Mouse (Mus musculus) midbrain, postnatal 0 days (tissue): ENCODE results near the gene Pgrmc1. TPM values are rescaled to one million over a fixed set of nuclear protein-coding genes. Genes with fewer than 3 reads are reported as not detected.
A peak's percentile ranks its signal among the peaks of the same experiment; 100 is the strongest.

Experiments used
- ATAC-seq: fragments of 200-750 bp; cut with Nextera tagmentation; 2 replicates; pipeline ENCODE4 v1.8.0; 2017; ENCODE audit warnings: moderate number of reproducible peaks, mild to moderate bottlenecking, moderate TSS enrichment, moderate library complexity; ENCODE audit not compliant: low FRiP score
- DNase-seq: peaks from one replicate; pipeline ENCODE4 v3.0.0-alpha.2; 2015; ENCODE audit warnings: low spot score
- H3K27ac ChIP-seq: fragments of 300-500 bp; sonication (generic); 2 replicates; pipeline ENCODE4 v1.5.1; 2014; ENCODE audit warnings: low read depth, mild to moderate bottlenecking, low read length, mixed read lengths
- H3K27me3 ChIP-seq: fragments of 300-500 bp; sonication (generic); 2 replicates; pipeline ENCODE4 v1.6.1; 2014; ENCODE audit warnings: low read length, control low read depth, mixed read lengths; ENCODE audit not compliant: insufficient read depth
- H3K36me3 ChIP-seq: fragments of 300-500 bp; sonication (generic); 2 replicates; pipeline ENCODE4 v1.6.1; 2014; ENCODE audit warnings: low read length, control low read depth, mixed read lengths; ENCODE audit not compliant: insufficient read depth
- H3K4me1 ChIP-seq: fragments of 300-500 bp; sonication (generic); 2 replicates; pipeline ENCODE4 v1.6.1; 2014; ENCODE audit warnings: mild to moderate bottlenecking, control low read depth, antibody characterized with exemption, low read length, mixed read lengths; ENCODE audit not compliant: insufficient read depth
- H3K4me2 ChIP-seq: fragments of 300-500 bp; sonication (generic); 2 replicates; pipeline ENCODE4 v1.6.1; 2014; ENCODE audit warnings: low read depth, mild to moderate bottlenecking, low read length, mixed read lengths; ENCODE audit not compliant: poor library complexity, severe bottlenecking
- H3K4me3 ChIP-seq: fragments of 300-500 bp; sonication (generic); 2 replicates; pipeline ENCODE4 v1.5.1; 2014; ENCODE audit warnings: low read depth, mild to moderate bottlenecking, low read length, moderate library complexity
- H3K9ac ChIP-seq: fragments of 300-500 bp; sonication (generic); replicated peaks from 2 replicates; pipeline ENCODE4 v1.6.1; 2014; ENCODE audit warnings: mild to moderate bottlenecking, low read length, moderate library complexity, mixed read lengths; ENCODE audit not compliant: poor library complexity, severe bottlenecking
- H3K9me3 ChIP-seq: fragments of 300-500 bp; sonication (generic); 2 replicates; pipeline ENCODE4 v1.6.1; 2016; ENCODE audit warnings: low read length, control low read depth
- CTCF ChIP-seq: IDR thresholded peaks from 2 replicates; pipeline ENCODE4 v1.5.1; 2016; ENCODE audit warnings: antibody characterized with exemption, mild to moderate bottlenecking
- WGBS: fragments of 180-500 bp; shearing (Covaris S2); extraction: QIAGEN DNeasy Blood & Tissue Kit; methylation state at CpG from one replicate; pipeline ENCODE4 v1.1.7; 2014; 5-methylcytosine and 5-hydroxymethylcytosine counted together
- polyA plus RNA-seq: library from polyadenylated mRNA; unstranded; fragments of >200 nt; fragmentation: Nextera tagmentation; extraction: Ambion mirVana; gene quantifications from 2 replicates; pipeline ENCODE4 v1.2.1, GENCODE M21; 2015
- total RNA-seq: library from RNA; depleted of rRNA; stranded (reverse); fragments of >200 nt; gene quantifications from 2 replicates; pipeline ENCODE4 v1.2.3, GENCODE M21; 2014; rRNA removed

Gene Pgrmc1
- total and polyA plus RNA-seq, 2 experiments from 2014 or later = 534 to 773 TPM

DNA sequence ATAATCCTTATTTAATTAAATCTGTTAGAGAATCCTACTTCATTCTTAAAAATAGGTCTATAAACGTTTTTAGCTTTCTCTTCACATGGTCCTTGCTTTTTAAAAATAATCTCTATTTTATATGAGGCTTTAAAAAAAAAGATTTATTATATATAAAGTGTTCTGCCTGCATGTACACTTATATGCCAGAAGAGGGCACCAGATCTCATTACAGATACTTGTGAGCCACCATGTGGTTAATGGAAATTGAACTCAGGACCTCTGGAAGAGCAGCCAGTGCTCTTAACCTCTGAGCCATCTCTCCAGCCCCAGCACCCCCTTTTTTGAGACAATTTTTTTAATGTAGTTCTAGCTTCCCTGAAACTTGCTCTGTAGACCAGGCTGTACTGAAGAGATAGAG, 32.8 kb downstream of the Pgrmc1 start:
- DNase-seq (no peak), ATAC-seq (no peak)
- TF ChIP-seq CTCF = peak; percentile 66
- Histone ChIP-seq H3K9me3 (no peaks in the 10 kb centered on the region), H3K4me1 (no peaks in the 10 kb centered on the region), H3K27ac (no peak overlapping the region), H3K36me3 (no peaks in the 10 kb centered on the region), H3K4me3 (no peak overlapping the region), H3K4me2 (no peak overlapping the region), H3K27me3 (no peaks in the 10 kb centered on the region), H3K9ac (no peak overlapping the region)
- 4% methylated on average over 1 of the region's 1 CpGs for WGBS

DNA sequence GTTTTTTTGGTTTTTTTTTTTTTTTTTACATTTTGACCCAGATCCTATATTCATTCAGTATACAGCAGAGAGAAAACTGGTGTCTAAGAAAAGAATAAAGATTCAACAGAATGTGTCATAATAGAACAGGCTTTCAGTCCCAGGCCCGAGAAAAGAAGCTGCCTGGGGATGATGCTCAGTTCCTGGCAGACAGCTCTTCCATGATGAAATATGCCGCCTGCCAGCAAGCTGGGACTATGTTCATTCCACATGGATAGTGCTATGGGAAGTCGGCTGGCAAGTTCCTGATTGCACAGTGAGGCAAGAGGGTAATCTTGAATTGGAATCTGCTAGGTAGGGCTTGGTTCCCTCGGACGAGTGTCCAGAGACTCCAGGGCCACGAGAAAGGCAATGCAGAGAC, 42.0 kb downstream of the Pgrmc1 start:
- 79% methylated on average over 6 of the region's 6 CpGs for WGBS
- no peak for TF ChIP-seq CTCF
- Histone ChIP-seq H3K9me3 (no peaks in the 10 kb centered on the region), H3K36me3 (no peaks in the 10 kb centered on the region), H3K27me3 (no peaks in the 10 kb centered on the region), H3K4me1 (no peaks in the 10 kb centered on the region), H3K27ac (no peak overlapping the region), H3K4me3 (no peak overlapping the region), H3K4me2 (no peak overlapping the region), H3K9ac (no peak overlapping the region)
- DNase-seq (peak; percentile 11), ATAC-seq (no peak)

DNA sequence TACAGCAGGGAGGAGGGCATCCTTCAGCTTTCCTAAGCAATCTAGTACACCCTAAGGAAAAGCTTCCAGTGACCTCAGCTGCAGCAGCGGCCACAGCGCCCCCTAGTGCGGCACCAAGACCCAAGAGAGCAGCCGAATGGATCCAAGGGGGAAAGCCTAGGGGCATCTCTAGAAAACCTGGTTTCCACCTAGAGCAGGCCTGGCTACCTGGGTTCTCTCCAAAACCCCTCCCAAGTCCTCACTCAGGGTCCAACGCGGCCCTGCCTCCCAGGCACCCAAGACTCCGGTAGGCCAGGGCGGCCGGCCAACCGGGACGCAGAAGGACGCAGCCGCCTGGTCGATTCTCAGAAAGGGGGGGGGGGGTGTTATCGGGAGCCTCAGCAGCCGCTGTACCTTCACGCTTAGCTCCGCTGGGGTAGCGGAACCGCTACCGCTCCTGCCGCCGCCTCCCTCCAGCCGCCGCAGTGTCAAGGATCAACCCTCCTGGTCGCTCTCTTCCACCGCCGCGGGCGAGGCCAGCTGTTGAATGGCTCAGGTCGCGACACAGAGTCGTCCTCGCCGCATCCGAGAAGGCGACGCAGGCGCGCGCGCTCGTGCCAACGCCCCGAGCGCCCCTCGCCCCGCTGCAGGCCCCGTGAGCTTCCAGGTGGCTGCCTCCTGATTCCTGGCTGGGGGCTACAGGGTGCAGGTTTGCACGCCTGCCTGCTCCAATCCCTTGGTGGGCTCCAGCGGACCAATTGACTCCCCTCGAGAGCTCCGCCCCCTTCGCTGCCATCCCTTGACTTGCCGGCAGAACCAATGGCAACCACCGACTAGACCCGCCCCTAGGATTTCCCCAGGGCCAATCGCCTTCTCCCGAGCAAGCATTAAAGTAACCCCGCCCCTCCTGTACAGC, 46.9 kb downstream of the Pgrmc1 start, which contains the start of gene Akap17b:
Akap17b (minus strand) TSS at position 739 of the 895 bp plus-strand sequence.
- DNase-seq = peak; percentile 93
- peak; percentile 76 for TF ChIP-seq CTCF
- Histone ChIP-seq H3K9ac (peak within 1 kb of the TSS; percentile 50), H3K27ac (peak within 1 kb of the TSS; percentile 82), H3K36me3 (no peaks in the 10 kb centered on the region), H3K4me3 (peak within 1 kb of the TSS; percentile 47), H3K4me1 (no peaks in the 10 kb centered on the region), H3K27me3 (no peaks in the 10 kb centered on the region), H3K4me2 (peak within 1 kb of the TSS; percentile 54), H3K9me3 (no peaks in the 10 kb centered on the region)
- peak; percentile 97 for ATAC-seq
- WGBS = 25% methylated on average over 41 of the region's 60 CpGs

Other genes starting within 250 kb of the Pgrmc1 start
- gene Gm6268, start 196.9 kb upstream of the Pgrmc1 start, total RNA-seq = not detected in 2 replicates
- not detected in 2 replicates for gene Gm6268, start 196.9 kb upstream of the Pgrmc1 start, polyA plus RNA-seq
- gene Gm14569, start 106.4 kb upstream of the Pgrmc1 start, total RNA-seq = not detected in 2 replicates
- gene Gm14569, start 106.4 kb upstream of the Pgrmc1 start, polyA plus RNA-seq = not detected in 2 replicates
- gene Akap17b, start 47.2 kb downstream of the Pgrmc1 start, total RNA-seq = 9.8 TPM in 2 replicates
- 4.9 and 5.3 TPM in 2 replicates for gene Akap17b, start 47.2 kb downstream of the Pgrmc1 start, polyA plus RNA-seq
- 0.42 and 0.44 TPM in 2 replicates for gene Slc25a43, start 145.5 kb downstream of the Pgrmc1 start, total RNA-seq
- 0.25 and 0.73 TPM in 2 replicates for gene Slc25a43, start 145.5 kb downstream of the Pgrmc1 start, polyA plus RNA-seq
- gene Slc25a5, start 197.4 kb downstream of the Pgrmc1 start, total RNA-seq = 346 and 392 TPM in 2 replicates
- gene Slc25a5, start 197.4 kb downstream of the Pgrmc1 start, polyA plus RNA-seq = 483 and 520 TPM in 2 replicates